Mouse (Mus musculus): ENCODE measurements at regions not wholly inside any gene's neighbourhood (a gene's known extent, or its start where the extent isn't known, plus 50 kb on each side); places are given as distances from the start of the nearest gene placed in this dataset.

- H3K27ac ChIP-seq (replicated peaks; ENCODE audit: low read depth, low read length) = no peak overlapping the region
- 62% methylated on average over 11 of the region's 11 CpGs for WGBS
- no peak overlapping the region for H3K4me2 ChIP-seq (ENCODE audit: low read depth, low read length)
- DNase-seq (ENCODE audit: low spot score) = no peak
- H3K36me3 ChIP-seq (replicated peaks; ENCODE audit: control insufficient read depth, insufficient read depth, low read depth, low read length) = no peaks in the 10 kb centered on the region
- ATAC-seq (replicated peaks; ENCODE audit: insufficient number of reproducible peaks, low FRiP score, low TSS enrichment, low read depth) = no peak
- no peaks in the 10 kb centered on the region for H3K4me1 ChIP-seq (ENCODE audit: control insufficient read depth, insufficient read depth, low read length)
- no peak overlapping the region for H3K9ac ChIP-seq (replicated peaks; ENCODE audit: low read length)
- H3K4me3 ChIP-seq (ENCODE audit: low read depth, low read length) = no peak overlapping the region
- no peaks in the 10 kb centered on the region for H3K9me3 ChIP-seq (replicated peaks; ENCODE audit: control insufficient read depth, low read length)
- H3K27me3 ChIP-seq (ENCODE audit: control insufficient read depth, insufficient read depth, low read length) = no peaks in the 10 kb centered on the region
Measured at GRCm38 (mm10) chr10:97158561-97159395, 320.6 kb upstream of the Dcn start.

GRCm38 (mm10) chr10:97159396-97159760 lies 320.0 kb upstream of the Dcn start:
- Histone ChIP-seq H3K4me2 (ENCODE audit: low read depth, low read length) (no peak overlapping the region), H3K27ac (replicated peaks; ENCODE audit: low read depth, low read length) (no peak overlapping the region), H3K4me1 (ENCODE audit: control insufficient read depth, insufficient read depth, low read length) (no peaks in the 10 kb centered on the region), H3K9ac (replicated peaks; ENCODE audit: low read length) (no peak overlapping the region), H3K9me3 (replicated peaks; ENCODE audit: control insufficient read depth, low read length) (no peaks in the 10 kb centered on the region), H3K36me3 (replicated peaks; ENCODE audit: control insufficient read depth, insufficient read depth, low read depth, low read length) (no peaks in the 10 kb centered on the region), H3K4me3 (ENCODE audit: low read depth, low read length) (no peak overlapping the region), H3K27me3 (ENCODE audit: control insufficient read depth, insufficient read depth, low read length) (no peaks in the 10 kb centered on the region)
- no peak for DNase-seq (ENCODE audit: low spot score)
- ATAC-seq (replicated peaks; ENCODE audit: insufficient number of reproducible peaks, low FRiP score, low TSS enrichment, low read depth) = no peak
- 85% methylated on average over 1 of the region's 1 CpGs for WGBS

GRCm38 (mm10) chr10:97159831-97160575 lies 319.4 kb upstream of the Dcn start:
- no peaks in the 10 kb centered on the region for H3K36me3 ChIP-seq (replicated peaks; ENCODE audit: control insufficient read depth, insufficient read depth, low read depth, low read length)
- H3K4me2 ChIP-seq (ENCODE audit: low read depth, low read length) = no peak overlapping the region
- no peak overlapping the region for H3K4me3 ChIP-seq (ENCODE audit: low read depth, low read length)
- 56% methylated on average over 10 of the region's 10 CpGs for WGBS
- no peak overlapping the region for H3K27ac ChIP-seq (replicated peaks; ENCODE audit: low read depth, low read length)
- H3K9me3 ChIP-seq (replicated peaks; ENCODE audit: control insufficient read depth, low read length) = no peaks in the 10 kb centered on the region
- ATAC-seq (replicated peaks; ENCODE audit: insufficient number of reproducible peaks, low FRiP score, low TSS enrichment, low read depth) = no peak
- DNase-seq (ENCODE audit: low spot score) = peak; percentile 73
- no peak overlapping the region for H3K9ac ChIP-seq (replicated peaks; ENCODE audit: low read length)
- H3K27me3 ChIP-seq (ENCODE audit: control insufficient read depth, insufficient read depth, low read length) = no peaks in the 10 kb centered on the region
- no peaks in the 10 kb centered on the region for H3K4me1 ChIP-seq (ENCODE audit: control insufficient read depth, insufficient read depth, low read length)

- Histone ChIP-seq H3K27me3 (ENCODE audit: control insufficient read depth, insufficient read depth, low read length) (no peaks in the 10 kb centered on the region), H3K9ac (replicated peaks; ENCODE audit: low read length) (no peak overlapping the region), H3K9me3 (replicated peaks; ENCODE audit: control insufficient read depth, low read length) (no peaks in the 10 kb centered on the region), H3K4me3 (ENCODE audit: low read depth, low read length) (no peak overlapping the region), H3K27ac (replicated peaks; ENCODE audit: low read depth, low read length) (no peak overlapping the region), H3K4me1 (ENCODE audit: control insufficient read depth, insufficient read depth, low read length) (no peaks in the 10 kb centered on the region), H3K36me3 (replicated peaks; ENCODE audit: control insufficient read depth, insufficient read depth, low read depth, low read length) (no peaks in the 10 kb centered on the region), H3K4me2 (ENCODE audit: low read depth, low read length) (no peak overlapping the region)
- DNase-seq (ENCODE audit: low spot score) = no peak
- no peak for ATAC-seq (replicated peaks; ENCODE audit: insufficient number of reproducible peaks, low FRiP score, low TSS enrichment, low read depth)
- 15% methylated on average over 2 of the region's 2 CpGs for WGBS
Measured at GRCm38 (mm10) chr10:97160892-97161291, 318.5 kb upstream of the Dcn start.

- ATAC-seq (replicated peaks; ENCODE audit: insufficient number of reproducible peaks, low FRiP score, low TSS enrichment, low read depth) = no peak
- no peak overlapping the region for H3K4me2 ChIP-seq (ENCODE audit: low read depth, low read length)
- no peak for DNase-seq (ENCODE audit: low spot score)
- no peak overlapping the region for H3K9ac ChIP-seq (replicated peaks; ENCODE audit: low read length)
- H3K36me3 ChIP-seq (replicated peaks; ENCODE audit: control insufficient read depth, insufficient read depth, low read depth, low read length) = no peaks in the 10 kb centered on the region
- 60% methylated on average over 3 of the region's 3 CpGs for WGBS
- no peak overlapping the region for H3K27ac ChIP-seq (replicated peaks; ENCODE audit: low read depth, low read length)
- H3K27me3 ChIP-seq (ENCODE audit: control insufficient read depth, insufficient read depth, low read length) = no peaks in the 10 kb centered on the region
- H3K4me1 ChIP-seq (ENCODE audit: control insufficient read depth, insufficient read depth, low read length) = no peaks in the 10 kb centered on the region
- H3K9me3 ChIP-seq (replicated peaks; ENCODE audit: control insufficient read depth, low read length) = no peaks in the 10 kb centered on the region
- no peak overlapping the region for H3K4me3 ChIP-seq (ENCODE audit: low read depth, low read length)
Measured at GRCm38 (mm10) chr10:97178468-97178867, 300.9 kb upstream of the Dcn start.

GRCm38 (mm10) chr10:97189696-97190095 lies 289.7 kb upstream of the Dcn start:
- no peak for ATAC-seq (replicated peaks; ENCODE audit: insufficient number of reproducible peaks, low FRiP score, low TSS enrichment, low read depth)
- Histone ChIP-seq H3K4me2 (ENCODE audit: low read depth, low read length) (no peak overlapping the region), H3K27me3 (ENCODE audit: control insufficient read depth, insufficient read depth, low read length) (no peaks in the 10 kb centered on the region), H3K36me3 (replicated peaks; ENCODE audit: control insufficient read depth, insufficient read depth, low read depth, low read length) (no peaks in the 10 kb centered on the region), H3K27ac (replicated peaks; ENCODE audit: low read depth, low read length) (no peak overlapping the region), H3K4me1 (ENCODE audit: control insufficient read depth, insufficient read depth, low read length) (no peaks in the 10 kb centered on the region), H3K9me3 (replicated peaks; ENCODE audit: control insufficient read depth, low read length) (no peaks in the 10 kb centered on the region), H3K4me3 (ENCODE audit: low read depth, low read length) (no peak overlapping the region), H3K9ac (replicated peaks; ENCODE audit: low read length) (no peak overlapping the region)
- DNase-seq (ENCODE audit: low spot score) = no peak

GRCm38 (mm10) chr10:97211238-97211695 lies 268.1 kb upstream of the Dcn start:
- no peak for ATAC-seq (replicated peaks; ENCODE audit: insufficient number of reproducible peaks, low FRiP score, low TSS enrichment, low read depth)
- H3K9me3 ChIP-seq (replicated peaks; ENCODE audit: control insufficient read depth, low read length) = no peaks in the 10 kb centered on the region
- no peak for DNase-seq (ENCODE audit: low spot score)
- H3K4me1 ChIP-seq (ENCODE audit: control insufficient read depth, insufficient read depth, low read length) = no peaks in the 10 kb centered on the region
- H3K36me3 ChIP-seq (replicated peaks; ENCODE audit: control insufficient read depth, insufficient read depth, low read depth, low read length) = no peaks in the 10 kb centered on the region
- H3K4me2 ChIP-seq (ENCODE audit: low read depth, low read length) = no peak overlapping the region
- H3K27me3 ChIP-seq (ENCODE audit: control insufficient read depth, insufficient read depth, low read length) = no peaks in the 10 kb centered on the region
- WGBS = 68% methylated on average over 4 of the region's 4 CpGs
- H3K4me3 ChIP-seq (ENCODE audit: low read depth, low read length) = no peak overlapping the region
- no peak overlapping the region for H3K9ac ChIP-seq (replicated peaks; ENCODE audit: low read length)
- H3K27ac ChIP-seq (replicated peaks; ENCODE audit: low read depth, low read length) = no peak overlapping the region

GRCm38 (mm10) chr10:97211785-97212398 lies 267.5 kb upstream of the Dcn start:
- Histone ChIP-seq H3K36me3 (replicated peaks; ENCODE audit: control insufficient read depth, insufficient read depth, low read depth, low read length) (no peaks in the 10 kb centered on the region), H3K27ac (replicated peaks; ENCODE audit: low read depth, low read length) (no peak overlapping the region), H3K9me3 (replicated peaks; ENCODE audit: control insufficient read depth, low read length) (no peaks in the 10 kb centered on the region), H3K4me2 (ENCODE audit: low read depth, low read length) (no peak overlapping the region), H3K4me1 (ENCODE audit: control insufficient read depth, insufficient read depth, low read length) (no peaks in the 10 kb centered on the region), H3K4me3 (ENCODE audit: low read depth, low read length) (no peak overlapping the region), H3K27me3 (ENCODE audit: control insufficient read depth, insufficient read depth, low read length) (no peaks in the 10 kb centered on the region), H3K9ac (replicated peaks; ENCODE audit: low read length) (no peak overlapping the region)
- WGBS = 67% methylated on average over 7 of the region's 7 CpGs
- DNase-seq (ENCODE audit: low spot score) (peak; percentile 28), ATAC-seq (replicated peaks; ENCODE audit: insufficient number of reproducible peaks, low FRiP score, low TSS enrichment, low read depth) (no peak)
